Mouse (Mus musculus) hindbrain, postnatal 0 days (tissue): Measurements from ENCODE around the gene Rbm38. TPM values are rescaled to one million over a fixed set of nuclear protein-coding genes. Genes with fewer than 3 reads are reported as not detected.

Source experiments
- ATAC-seq: fragments of 200-750 bp; cut with Nextera tagmentation; 2 replicates; pipeline ENCODE4 v1.8.0; 2017; ENCODE audit warnings: mild to moderate bottlenecking, moderate TSS enrichment, moderate library complexity
- DNase-seq: peaks from one replicate; pipeline ENCODE4 v3.0.0-alpha.2; 2015; ENCODE audit warnings: low spot score
- H3K27ac ChIP-seq: fragments of 300-500 bp; sonication (generic); 2 replicates; pipeline ENCODE4 v1.5.1; 2014; ENCODE audit warnings: mild to moderate bottlenecking
- H3K27me3 ChIP-seq: fragments of 300-500 bp; sonication (generic); 2 replicates; pipeline ENCODE4 v1.6.1; 2014; ENCODE audit warnings: low read length, mixed read lengths; ENCODE audit not compliant: insufficient read depth
- H3K36me3 ChIP-seq: fragments of 300-500 bp; sonication (generic); 2 replicates; pipeline ENCODE4 v1.6.1; 2014; ENCODE audit warnings: low read length, mixed read lengths; ENCODE audit not compliant: insufficient read depth
- H3K4me1 ChIP-seq: fragments of 300-500 bp; sonication (generic); 2 replicates; pipeline ENCODE4 v1.6.1; 2014; ENCODE audit warnings: antibody characterized with exemption, low read length, mixed read lengths; ENCODE audit not compliant: insufficient read depth
- H3K4me2 ChIP-seq: fragments of 300-500 bp; sonication (generic); 2 replicates; pipeline ENCODE4 v1.6.1; 2014; ENCODE audit warnings: low read depth, mild to moderate bottlenecking, low read length, moderate library complexity, mixed read lengths
- H3K4me3 ChIP-seq: fragments of 300-500 bp; sonication (generic); 2 replicates; pipeline ENCODE4 v1.5.1; 2014; ENCODE audit warnings: low read length
- H3K9ac ChIP-seq: fragments of 300-500 bp; sonication (generic); replicated peaks from 2 replicates; pipeline ENCODE4 v1.6.1; 2014; ENCODE audit warnings: mild to moderate bottlenecking, low read length, moderate library complexity, mixed read lengths
- H3K9me3 ChIP-seq: fragments of 300-500 bp; sonication (generic); 2 replicates; pipeline ENCODE4 v1.6.1; 2016; ENCODE audit warnings: low read length, mixed read lengths
- CTCF ChIP-seq: IDR thresholded peaks from 2 replicates; pipeline ENCODE4 v1.5.1; 2016; ENCODE audit warnings: antibody characterized with exemption, control low read depth, low read depth
- WGBS: fragments of 180-500 bp; shearing (Covaris S2); extraction: QIAGEN DNeasy Blood & Tissue Kit; methylation state at CpG from one replicate; pipeline ENCODE4 v1.1.7; 2014; 5-methylcytosine and 5-hydroxymethylcytosine counted together
- polyA plus RNA-seq: library from polyadenylated mRNA; unstranded; fragments of >200 nt; fragmentation: Nextera tagmentation; extraction: Ambion mirVana; gene quantifications from 2 replicates; pipeline ENCODE4 v1.2.1, GENCODE M21; 2015
- total RNA-seq: library from RNA; depleted of rRNA; stranded (reverse); fragments of >200 nt; gene quantifications from 2 replicates; pipeline ENCODE4 v1.2.3, GENCODE M21; 2014

The Rbm38 gene
- total and polyA plus RNA-seq, 2 experiments from 2014 or later = 10.3 to 12.6 TPM

- ATAC-seq (no peak), DNase-seq (no peak)
- no peak overlapping the region for H3K27ac ChIP-seq
- H3K27me3 ChIP-seq = no peaks in the 10 kb centered on the region
- no peaks in the 10 kb centered on the region for H3K4me1 ChIP-seq
- no peak overlapping the region for H3K4me3 ChIP-seq
- no peak for TF ChIP-seq CTCF
- H3K4me2 ChIP-seq = no peak overlapping the region
- H3K9me3 ChIP-seq = no peaks in the 10 kb centered on the region
- H3K9ac ChIP-seq = no peak overlapping the region
- H3K36me3 ChIP-seq = no peaks in the 10 kb centered on the region
- WGBS = 58% methylated on average over 5 of the region's 5 CpGs
These were observed 27.2 kb downstream of the Rbm38 start for GRCm38 (mm10) chr2:173047471-173047870.

GRCm38 (mm10) chr2:173048041-173048745 lies 27.9 kb downstream of the Rbm38 start:
- Histone ChIP-seq H3K9ac (no peak overlapping the region), H3K27ac (no peak overlapping the region), H3K9me3 (no peaks in the 10 kb centered on the region), H3K4me3 (no peak overlapping the region), H3K36me3 (no peaks in the 10 kb centered on the region), H3K4me1 (no peaks in the 10 kb centered on the region), H3K27me3 (no peaks in the 10 kb centered on the region), H3K4me2 (no peak overlapping the region)
- DNase-seq (no peak), ATAC-seq (no peak)
- WGBS = 47% methylated on average over 17 of the region's 17 CpGs
- TF ChIP-seq CTCF = no peak

GRCm38 (mm10) chr2:173049231-173049630 lies 28.9 kb downstream of the Rbm38 start:
- H3K36me3 ChIP-seq = no peaks in the 10 kb centered on the region
- H3K4me1 ChIP-seq = no peaks in the 10 kb centered on the region
- 85% methylated on average over 3 of the region's 3 CpGs for WGBS
- no peak for TF ChIP-seq CTCF
- no peaks in the 10 kb centered on the region for H3K27me3 ChIP-seq
- H3K27ac ChIP-seq = no peak overlapping the region
- H3K4me2 ChIP-seq = no peak overlapping the region
- ATAC-seq = no peak
- no peak overlapping the region for H3K9ac ChIP-seq
- H3K4me3 ChIP-seq = no peak overlapping the region
- no peak for DNase-seq
- no peaks in the 10 kb centered on the region for H3K9me3 ChIP-seq

- WGBS = 58% methylated on average over 6 of the region's 6 CpGs
- ATAC-seq = no peak
- H3K36me3 ChIP-seq = no peaks in the 10 kb centered on the region
These were observed 29.5 kb downstream of the Rbm38 start for GRCm38 (mm10) chr2:173049817-173050216.

GRCm38 (mm10) chr2:173050604-173051382 lies 30.5 kb downstream of the Rbm38 start:
- Histone ChIP-seq H3K4me2 (no peak overlapping the region), H3K9me3 (no peaks in the 10 kb centered on the region), H3K4me3 (no peak overlapping the region), H3K36me3 (no peaks in the 10 kb centered on the region), H3K9ac (no peak overlapping the region), H3K27ac (no peak overlapping the region), H3K4me1 (no peaks in the 10 kb centered on the region), H3K27me3 (no peaks in the 10 kb centered on the region)
- DNase-seq (no peak), ATAC-seq (no peak)
- WGBS = 33% methylated on average over 8 of the region's 8 CpGs
- no peak for TF ChIP-seq CTCF

More at GRCm38 (mm10) chr2:173049817-173050216, 29.5 kb downstream of the Rbm38 start:
- H3K4me2 ChIP-seq = no peak overlapping the region
- no peak for TF ChIP-seq CTCF
- no peak overlapping the region for H3K27ac ChIP-seq
- no peak overlapping the region for H3K9ac ChIP-seq
- no peak for DNase-seq
- H3K4me3 ChIP-seq = no peak overlapping the region
- H3K27me3 ChIP-seq = no peaks in the 10 kb centered on the region
- H3K9me3 ChIP-seq = no peaks in the 10 kb centered on the region
- no peaks in the 10 kb centered on the region for H3K4me1 ChIP-seq

GRCm38 (mm10) chr2:173052881-173053280 lies 32.6 kb downstream of the Rbm38 start:
- no peaks in the 10 kb centered on the region for H3K27me3 ChIP-seq
- no peak overlapping the region for H3K27ac ChIP-seq
- H3K4me3 ChIP-seq = no peak overlapping the region
- H3K9ac ChIP-seq = no peak overlapping the region
- no peaks in the 10 kb centered on the region for H3K36me3 ChIP-seq
- no peaks in the 10 kb centered on the region for H3K9me3 ChIP-seq
- no peak for ATAC-seq
- 93% methylated on average over 8 of the region's 8 CpGs for WGBS
- H3K4me1 ChIP-seq = no peaks in the 10 kb centered on the region
- no peak overlapping the region for H3K4me2 ChIP-seq
- no peak for TF ChIP-seq CTCF
- DNase-seq = no peak

- DNase-seq = no peak
- no peaks in the 10 kb centered on the region for H3K36me3 ChIP-seq
- no peaks in the 10 kb centered on the region for H3K27me3 ChIP-seq
- no peak overlapping the region for H3K4me3 ChIP-seq
- ATAC-seq = no peak
- no peaks in the 10 kb centered on the region for H3K4me1 ChIP-seq
- no peaks in the 10 kb centered on the region for H3K9me3 ChIP-seq
- no peak overlapping the region for H3K4me2 ChIP-seq
- 84% methylated on average over 6 of the region's 6 CpGs for WGBS
- H3K27ac ChIP-seq = no peak overlapping the region
- TF ChIP-seq CTCF = no peak
- H3K9ac ChIP-seq = no peak overlapping the region
These were observed 33.5 kb downstream of the Rbm38 start for GRCm38 (mm10) chr2:173053846-173054245.
